Mouse (Mus musculus): ENCODE data around the gene Samd13. TPM values are rescaled to one million over a fixed set of nuclear protein-coding genes. Genes with fewer than 3 reads are reported as not detected.

Samd13 gene
- total RNA-seq, 1 experiment from 2014 or later: 0.82 TPM

DNA sequence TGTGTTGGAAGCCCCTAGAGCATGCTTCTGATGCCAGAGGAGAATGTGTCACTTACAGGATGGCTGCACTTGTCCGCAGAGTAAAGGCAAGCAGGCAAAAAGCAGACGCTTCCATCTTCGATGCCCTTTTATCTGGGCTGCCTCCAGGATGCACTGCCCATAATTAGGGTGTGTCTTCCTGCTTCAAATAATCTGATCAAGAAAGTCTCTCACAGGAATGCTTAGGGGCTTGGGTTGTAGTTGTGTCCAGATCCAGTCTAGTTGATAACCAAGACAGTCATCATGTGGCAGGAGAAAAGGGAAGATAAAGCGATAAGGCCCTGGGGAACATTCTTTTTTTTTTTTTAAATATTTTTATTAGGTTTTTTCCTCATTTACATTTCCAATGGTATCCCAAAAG lies 69.9 kb downstream of the Samd13 start, which contains the start of gene Dnase2b:
Dnase2b (minus strand) TSS at position 101 of the 400 bp plus-strand sequence.
- no peak for DNase-seq

GRCm38 (mm10) chr3:146611821-146612220 lies 73.6 kb downstream of the Samd13 start:
- DNase-seq: no peak

GRCm38 (mm10) chr3:146611261-146611660 lies 74.1 kb downstream of the Samd13 start:
- no peak for DNase-seq

GRCm38 (mm10) chr3:146610322-146610721 lies 75.1 kb downstream of the Samd13 start:
- DNase-seq: no peak

GRCm38 (mm10) chr3:146607368-146607767 lies 78.0 kb downstream of the Samd13 start:
- peak; percentile 21 for DNase-seq

DNA sequence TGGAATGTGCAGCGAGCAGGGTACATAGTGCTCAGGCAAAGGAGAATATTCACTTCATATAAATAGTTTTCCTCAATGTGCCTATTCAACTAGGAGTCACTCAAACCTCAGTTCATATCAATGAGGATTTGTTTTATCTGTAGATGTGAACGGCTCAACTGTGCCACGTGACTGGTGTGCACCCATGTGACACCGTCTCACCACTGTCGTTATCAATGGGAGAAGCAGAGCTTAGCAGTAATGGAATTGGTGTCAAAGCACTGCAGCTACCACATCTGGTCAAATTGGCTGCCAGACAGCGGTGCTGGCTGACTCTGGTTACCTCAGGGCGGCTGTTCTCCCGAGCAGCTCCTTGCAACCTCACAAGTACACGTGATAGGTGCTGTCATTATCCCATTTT lies 80.7 kb downstream of the Samd13 start:
- DNase-seq: no peak

- DNase-seq: no peak
Measured at GRCm38 (mm10) chr3:146602531-146602930, 82.9 kb downstream of the Samd13 start.

DNA sequence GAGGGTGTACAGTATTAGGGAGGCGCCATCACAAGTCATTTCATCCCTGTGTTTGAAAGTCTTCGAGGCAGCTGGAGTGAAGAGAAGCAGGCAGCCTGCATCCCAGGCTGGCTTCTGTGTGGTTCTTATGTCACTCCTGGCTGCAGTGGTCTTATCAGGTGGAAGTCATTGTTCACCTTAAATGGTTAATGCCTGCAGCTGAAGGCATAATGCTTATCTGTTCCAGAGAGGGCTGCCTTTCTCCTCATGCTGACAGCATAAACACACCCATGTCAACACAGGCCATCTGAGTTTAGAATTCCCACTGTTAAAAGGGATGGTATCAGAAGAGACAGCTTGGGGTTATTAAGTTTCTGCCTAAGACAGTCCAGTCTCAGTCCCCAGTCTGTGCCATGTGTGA lies 84.2 kb downstream of the Samd13 start:
- no peak for DNase-seq

DNA sequence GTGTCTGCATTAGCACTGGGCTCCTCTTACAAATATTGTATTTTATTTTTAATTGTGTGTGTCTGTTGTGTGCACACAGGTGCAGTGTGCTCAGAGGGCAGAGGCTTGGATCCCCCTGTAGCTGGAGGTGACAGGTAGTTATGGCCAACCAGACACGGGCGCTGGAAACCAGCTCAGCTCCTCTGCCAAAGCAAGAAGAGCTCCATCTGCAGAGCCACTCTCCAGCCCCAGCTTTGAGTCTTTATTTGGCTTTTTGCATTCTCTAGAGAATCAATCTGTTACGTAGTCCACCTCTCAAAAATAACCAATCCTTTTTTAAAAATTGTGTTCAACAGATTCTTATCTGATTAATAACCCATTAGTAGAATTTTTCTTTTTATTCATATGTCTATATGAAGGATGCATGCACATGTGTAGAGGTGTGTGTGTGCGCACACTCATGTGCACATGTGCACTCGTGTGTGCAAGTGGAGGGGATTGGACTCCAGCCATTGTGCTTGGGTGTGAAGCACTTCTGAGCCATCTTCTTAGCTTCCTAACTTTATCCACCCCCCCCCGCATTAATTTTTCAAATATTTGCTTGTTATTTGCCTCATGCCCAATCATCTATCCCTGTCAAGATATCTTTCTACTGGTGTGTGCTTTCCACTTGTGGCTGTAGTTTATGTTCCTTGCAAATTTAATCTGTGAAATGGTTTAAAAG lies 86.0 kb downstream of the Samd13 start:
- no peak for DNase-seq

GRCm38 (mm10) chr3:146598411-146598810 lies 87.0 kb downstream of the Samd13 start:
- DNase-seq: no peak

- DNase-seq: no peak
Measured at GRCm38 (mm10) chr3:146596864-146597263, 88.5 kb downstream of the Samd13 start.

DNA sequence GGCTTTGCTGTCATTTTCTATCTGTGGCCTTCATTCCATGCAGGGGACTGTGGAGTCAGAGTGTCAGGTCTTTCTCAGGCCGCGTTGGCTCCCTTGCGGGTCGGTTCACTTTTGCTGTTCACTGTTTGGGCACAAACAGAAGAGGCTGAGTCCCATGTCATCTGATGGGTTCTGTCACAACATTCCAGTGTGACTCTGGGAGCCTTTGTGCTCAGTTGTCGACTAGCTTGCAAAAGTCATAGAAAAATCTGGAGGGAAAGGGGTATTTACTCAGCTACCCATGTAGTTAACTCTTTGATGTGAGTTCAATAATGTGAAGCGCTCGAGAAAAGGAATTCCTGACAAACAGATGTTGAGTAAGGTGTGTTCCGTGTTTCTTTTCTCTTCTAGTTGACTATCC lies 89.0 kb downstream of the Samd13 start:
- DNase-seq: no peak

- no peak for DNase-seq
Measured at GRCm38 (mm10) chr3:146595440-146595839, 90.0 kb downstream of the Samd13 start.

Other genes starting within 250 kb of the Samd13 start
- 9.6 and 9.8 TPM in 2 replicates for gene Ctbs, start 235.8 kb downstream of the Samd13 start, total RNA-seq (2021)
- 2.4 and 3.4 TPM in 2 replicates for gene Spata1, start 185.8 kb downstream of the Samd13 start, total RNA-seq (2021)
- gene Gng5, start 185.8 kb downstream of the Samd13 start, total RNA-seq (2021): 286 and 296 TPM in 2 replicates
- gene Rpf1, start 164.2 kb downstream of the Samd13 start, total RNA-seq (2021): 29.9 and 37.0 TPM in 2 replicates
- 4.5 and 109 TPM in 2 replicates for gene Uox, start 115.2 kb downstream of the Samd13 start, total RNA-seq (2021)
- 1.3 TPM in 1 of 2 replicates, not detected in the other for gene Dnase2b, start 70.0 kb downstream of the Samd13 start, total RNA-seq (2021)
- not detected in 2 replicates for gene 4930503B20Rik, start 34.3 kb downstream of the Samd13 start, total RNA-seq (2021)
- 103 and 114 TPM in 2 replicates for gene Prkacb, start 127.4 kb upstream of the Samd13 start, total RNA-seq (2021)
- 5.4 and 6.8 TPM in 2 replicates for gene Ttll7, start 166.8 kb upstream of the Samd13 start, total RNA-seq (2021)